Mouse (Mus musculus) limb, embryonic 15.5 days (tissue): ENCODE data around the gene Tirap. TPM values are rescaled to one million over a fixed set of nuclear protein-coding genes. Genes with fewer than 3 reads are reported as not detected.
A peak's percentile ranks its signal among the peaks of the same experiment; 100 is the strongest.

Experiments used
- ATAC-seq: fragments of 200-750 bp; cut with Nextera tagmentation; 2 replicates; pipeline ENCODE4 v1.8.0; 2017; ENCODE audit warnings: low read depth, moderate TSS enrichment; ENCODE audit not compliant: insufficient number of reproducible peaks, low FRiP score, low TSS enrichment
- H3K27ac ChIP-seq: fragments of 300-500 bp; sonication (generic); 2 replicates; pipeline ENCODE4 v1.5.1; 2015; ENCODE audit warnings: moderate library complexity, mild to moderate bottlenecking, inconsistent platforms
- H3K27me3 ChIP-seq: fragments of 300-500 bp; sonication (generic); 2 replicates; pipeline ENCODE4 v1.6.1; 2015; ENCODE audit warnings: inconsistent platforms
- H3K36me3 ChIP-seq: fragments of 300-500 bp; sonication (generic); 2 replicates; pipeline ENCODE4 v1.6.1; 2015; ENCODE audit warnings: inconsistent platforms
- H3K4me1 ChIP-seq: fragments of 300-500 bp; sonication (generic); 2 replicates; pipeline ENCODE4 v1.6.1; 2015; ENCODE audit warnings: inconsistent platforms
- H3K4me2 ChIP-seq: fragments of 300-500 bp; sonication (generic); 2 replicates; pipeline ENCODE4 v1.6.1; 2015; ENCODE audit warnings: mild to moderate bottlenecking, inconsistent platforms
- H3K4me3 ChIP-seq: fragments of 300-500 bp; sonication (generic); 2 replicates; pipeline ENCODE4 v1.5.1; 2015; ENCODE audit warnings: mild to moderate bottlenecking, inconsistent platforms
- H3K9ac ChIP-seq: fragments of 300-500 bp; sonication (generic); 2 replicates; pipeline ENCODE4 v1.6.1; 2015; ENCODE audit warnings: inconsistent platforms
- H3K9me3 ChIP-seq: fragments of 300-500 bp; sonication (generic); 2 replicates; pipeline ENCODE4 v1.6.1; 2016; ENCODE audit warnings: inconsistent platforms
- WGBS: fragments of 180-500 bp; shearing (Covaris S2); methylation state at CpG from one replicate; pipeline ENCODE4 v1.1.7; 2015; 5-methylcytosine and 5-hydroxymethylcytosine counted together
- polyA plus RNA-seq: library from polyadenylated mRNA; unstranded; fragments of >200 nt; fragmentation: Nextera tagmentation; extraction: Ambion mirVana; gene quantifications from 2 replicates; pipeline ENCODE4 v1.2.1, GENCODE M21; 2015

Tirap gene
- polyA plus RNA-seq, 1 experiment from 2014 or later: 10.3 TPM

GRCm38 (mm10) chr9:35186430-35186829 is 13.7 kb downstream of the Tirap start:
- 70% methylated on average over 4 of the region's 4 CpGs for WGBS
- H3K9ac ChIP-seq: no peak overlapping the region

GRCm38 (mm10) chr9:35183359-35183758 is 16.7 kb downstream of the Tirap start:
- Histone ChIP-seq H3K4me2 (no peak overlapping the region), H3K9ac (no peak overlapping the region), H3K4me1 (no peaks in the 10 kb centered on the region), H3K9me3 (no peaks in the 10 kb centered on the region), H3K27me3 (no peaks in the 10 kb centered on the region), H3K27ac (no peak overlapping the region), H3K36me3 (peaks cover 12% of the 10 kb centered on the region), H3K4me3 (no peak overlapping the region)
- ATAC-seq: no peak
- WGBS: 74% methylated on average over 5 of the region's 5 CpGs

More at GRCm38 (mm10) chr9:35186430-35186829, 13.7 kb downstream of the Tirap start:
- Histone ChIP-seq H3K4me1 (no peaks in the 10 kb centered on the region), H3K36me3 (peaks cover 34% of the 10 kb centered on the region), H3K27ac (no peak overlapping the region), H3K4me3 (no peak overlapping the region), H3K4me2 (no peak overlapping the region), H3K9me3 (no peaks in the 10 kb centered on the region), H3K27me3 (no peaks in the 10 kb centered on the region)
- no peak for ATAC-seq

GRCm38 (mm10) chr9:35182832-35183231 is 17.3 kb downstream of the Tirap start:
- ATAC-seq: no peak
- Histone ChIP-seq H3K27me3 (no peaks in the 10 kb centered on the region), H3K9me3 (no peaks in the 10 kb centered on the region), H3K4me3 (no peak overlapping the region), H3K4me2 (no peak overlapping the region), H3K9ac (no peak overlapping the region), H3K27ac (no peak overlapping the region), H3K36me3 (peaks cover 9% of the 10 kb centered on the region), H3K4me1 (no peaks in the 10 kb centered on the region)
- WGBS: 69% methylated on average over 2 of the region's 2 CpGs

GRCm38 (mm10) chr9:35176124-35176659 is 23.9 kb downstream of the Tirap start:
- peak overlapping the region; percentile 65 for H3K4me3 ChIP-seq
- H3K9me3 ChIP-seq: no peaks in the 10 kb centered on the region
- H3K27me3 ChIP-seq: no peaks in the 10 kb centered on the region
- H3K36me3 ChIP-seq: no peaks in the 10 kb centered on the region
- no peak overlapping the region for H3K27ac ChIP-seq
- H3K4me1 ChIP-seq: peaks cover 4% of the 10 kb centered on the region
- ATAC-seq: 0 out of 2 replicates have a peak, but pooled peaks have one; percentile 7
- H3K4me2 ChIP-seq: peak overlapping the region; percentile 82
- H3K9ac ChIP-seq: no peak overlapping the region
- 47% methylated on average over 14 of the region's 14 CpGs for WGBS

- Histone ChIP-seq H3K9me3 (no peaks in the 10 kb centered on the region), H3K9ac (peak within 1 kb of the TSS; percentile 37), H3K4me1 (peaks cover 4% of the 10 kb centered on the region), H3K4me3 (peak within 1 kb of the TSS; percentile 65), H3K4me2 (peak within 1 kb of the TSS; percentile 82), H3K27me3 (no peaks in the 10 kb centered on the region), H3K27ac (peak within 1 kb of the TSS; percentile 89), H3K36me3 (no peaks in the 10 kb centered on the region)
- under 1% methylated on average over 38 of the region's 38 CpGs for WGBS
- peak; percentile 92 for ATAC-seq
Observed at GRCm38 (mm10) chr9:35175251-35176123, 24.6 kb downstream of the Tirap start, which contains the start of gene Dcps. TSS of gene Dcps (minus strand) at chr9:35176061.

GRCm38 (mm10) chr9:35173331-35173730 is 26.8 kb downstream of the Tirap start:
- Histone ChIP-seq H3K27ac (no peak overlapping the region), H3K36me3 (peaks cover 15% of the 10 kb centered on the region; the same call in 1 of the 2 replicates), H3K27me3 (no peaks in the 10 kb centered on the region), H3K4me2 (no peak overlapping the region), H3K9ac (no peak overlapping the region), H3K4me3 (no peak overlapping the region), H3K9me3 (no peaks in the 10 kb centered on the region), H3K4me1 (peaks cover 4% of the 10 kb centered on the region)
- ATAC-seq: no peak
- 86% methylated on average over 1 of the region's 1 CpGs for WGBS

GRCm38 (mm10) chr9:35170071-35170470 is 30.0 kb downstream of the Tirap start:
- Histone ChIP-seq H3K4me3 (no peak overlapping the region), H3K9ac (no peak overlapping the region), H3K27me3 (no peaks in the 10 kb centered on the region), H3K27ac (no peak overlapping the region), H3K4me2 (no peak overlapping the region), H3K9me3 (no peaks in the 10 kb centered on the region), H3K4me1 (peaks cover 2% of the 10 kb centered on the region), H3K36me3 (peaks cover 15% of the 10 kb centered on the region; the same call in 1 of the 2 replicates)
- 89% methylated on average over 7 of the region's 7 CpGs for WGBS
- no peak for ATAC-seq

- H3K9ac ChIP-seq: no peak overlapping the region
- no peaks in the 10 kb centered on the region for H3K4me1 ChIP-seq
- H3K27me3 ChIP-seq: no peaks in the 10 kb centered on the region
- peaks cover 20% of the 10 kb centered on the region; the same call in 1 of the 2 replicates for H3K36me3 ChIP-seq
- no peak overlapping the region for H3K4me3 ChIP-seq
- no peaks in the 10 kb centered on the region for H3K9me3 ChIP-seq
- no peak overlapping the region for H3K4me2 ChIP-seq
- no peak for ATAC-seq
- no peak overlapping the region for H3K27ac ChIP-seq
- 65% methylated on average over 9 of the region's 9 CpGs for WGBS
Observed at GRCm38 (mm10) chr9:35166798-35167635, 33.1 kb downstream of the Tirap start.

GRCm38 (mm10) chr9:35166144-35166797 is 33.8 kb downstream of the Tirap start:
- Histone ChIP-seq H3K4me1 (no peaks in the 10 kb centered on the region), H3K27ac (no peak overlapping the region), H3K4me3 (no peak overlapping the region), H3K4me2 (no peak overlapping the region), H3K9ac (no peak overlapping the region), H3K36me3 (peaks cover 20% of the 10 kb centered on the region; the same call in 1 of the 2 replicates), H3K27me3 (no peaks in the 10 kb centered on the region), H3K9me3 (no peaks in the 10 kb centered on the region)
- WGBS: 25% methylated on average over 3 of the region's 3 CpGs
- ATAC-seq: no peak

- peaks cover 13% of the 10 kb centered on the region; the same call in 1 of the 2 replicates for H3K36me3 ChIP-seq
- H3K27ac ChIP-seq: no peak overlapping the region
- H3K4me2 ChIP-seq: no peak overlapping the region
- no peaks in the 10 kb centered on the region for H3K9me3 ChIP-seq
- no peak overlapping the region for H3K4me3 ChIP-seq
- H3K4me1 ChIP-seq: no peaks in the 10 kb centered on the region
- H3K9ac ChIP-seq: no peak overlapping the region
- H3K27me3 ChIP-seq: no peaks in the 10 kb centered on the region
- ATAC-seq: no peak
- 67% methylated on average over 5 of the region's 5 CpGs for WGBS
Observed at GRCm38 (mm10) chr9:35164142-35164874, 35.8 kb downstream of the Tirap start.
